Mouse (Mus musculus): ENCODE results near the gene Dmrtc2. TPM values are rescaled to one million over a fixed set of nuclear protein-coding genes. Genes with fewer than 3 reads are reported as not detected.
A peak's percentile ranks its signal among the peaks of the same experiment; 100 is the strongest.
"Not testable (repeated sequence)": the region's sequence is repeated elsewhere in the genome, so short reads cannot be mapped to it uniquely, and the experiment has no call there.

Gene Dmrtc2
- total and polyA plus RNA-seq, 3 experiments = not detected

DNA sequence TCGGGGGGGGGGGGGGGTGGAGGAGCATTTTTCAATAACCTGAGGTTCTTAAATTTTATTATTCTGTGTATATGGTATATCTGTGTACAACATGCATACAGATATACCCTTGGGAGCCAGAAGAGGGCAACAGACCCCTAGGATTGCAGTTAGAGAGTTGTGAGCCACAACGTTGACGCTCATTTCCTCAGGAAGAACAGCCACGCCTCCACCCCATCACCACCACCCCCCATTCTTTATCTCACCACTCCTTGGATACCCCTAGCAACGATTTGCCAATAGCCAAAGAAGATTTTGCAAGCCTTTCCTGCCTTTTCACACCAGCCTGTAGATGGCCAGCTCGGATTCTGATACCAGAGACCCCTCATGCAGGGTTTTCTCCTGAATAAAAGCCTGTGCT is 24.1 kb upstream of the Dmrtc2 start (continued):
- TF ChIP-seq HCFC1 (IDR thresholded peaks at IDR 0.05; ENCODE audit: low read depth, low read length) (peak; percentile 52; the same call in 1 of the 2 replicates), ELF1 (IDR thresholded peaks at IDR 0.05; ENCODE audit: low read depth, low read length) (no peak), CTCF (IDR thresholded peaks at IDR 0.05 in 2 of 3, conservative IDR thresholded peaks at IDR 0.05 in 1 of 3; ENCODE audit: control insufficient read depth in 1 of 3, insufficient read depth in 1 of 3, low read depth in 2 of 3, low read length in 3 of 3, poor library complexity in 1 of 3, severe bottlenecking in 1 of 3) (peak; percentile 50 to 78 (median 58)), CHD1 (IDR thresholded peaks at IDR 0.05; ENCODE audit: low read depth, low read length) (no peak), UBTF (IDR thresholded peaks at IDR 0.05; ENCODE audit: borderline replicate concordance, insufficient read depth, low read depth, low read length) (no peak), MYB (IDR thresholded peaks at IDR 0.05; ENCODE audit: low read depth, low read length) (no peak), POLR2AphosphoS2 (IDR thresholded peaks at IDR 0.05; ENCODE audit: low read length) (no peak), ZC3H11A (IDR thresholded peaks at IDR 0.05; ENCODE audit: low read depth, low read length) (peak; percentile 79)

DNA sequence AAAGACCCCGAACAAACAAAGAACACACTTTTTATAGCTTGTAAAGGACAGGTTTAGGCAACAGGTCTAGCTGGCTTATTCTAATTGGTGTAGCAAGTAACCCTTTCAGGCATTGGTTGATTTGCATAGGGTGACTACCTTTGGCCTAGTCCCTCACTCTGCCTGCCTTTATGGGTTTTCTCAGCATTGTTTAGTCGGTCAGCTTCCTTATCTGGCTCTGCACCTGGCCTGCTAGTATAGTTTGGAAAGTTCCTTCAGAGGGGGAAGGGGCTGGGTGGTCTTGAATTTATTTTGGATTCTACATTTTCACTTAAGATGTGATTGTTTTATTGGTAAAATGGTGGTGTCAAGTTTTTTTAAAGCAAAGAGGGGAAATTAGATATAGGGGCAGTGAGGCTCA is 23.3 kb upstream of the Dmrtc2 start:
- H3K9ac ChIP-seq (ENCODE audit: control insufficient read depth, low read depth, low read length, poor library complexity, severe bottlenecking); H3K27me3 ChIP-seq (ENCODE audit: control insufficient read depth in 1 of 2, insufficient read depth in 2 of 2, low read length in 2 of 2); H3K27ac ChIP-seq (ENCODE audit: control insufficient read depth, low read depth, low read length); H3K79me2 ChIP-seq (ENCODE audit: control insufficient read depth, insufficient read depth, low read length, poor library complexity); H3K4me3 ChIP-seq (ENCODE audit: control insufficient read depth in 1 of 2, insufficient read depth in 1 of 2, low read depth in 2 of 2, low read length in 2 of 2); H3K9me3 ChIP-seq (replicated peaks; ENCODE audit: insufficient read depth, low read length): not testable (repeated sequence)
- peak; percentile 48 for TF ChIP-seq TAL1 (IDR thresholded peaks at IDR 0.05; ENCODE audit: low read length)
- DNase-seq (ENCODE audit: low read depth, low spot score) = peak; percentile 21
- Histone ChIP-seq H3K36me3 (ENCODE audit: control insufficient read depth in 1 of 2, insufficient read depth in 2 of 2, low read length in 2 of 2) (peaks cover 0 to 15% of the 10 kb centered on the region in 2 experiments; a peak in 2 of 4 replicates), H3K4me1 (ENCODE audit: control insufficient read depth in 1 of 2, insufficient read depth in 2 of 2, low read length in 2 of 2) (peaks cover 5 to 18% of the 10 kb centered on the region in 2 experiments)

DNA sequence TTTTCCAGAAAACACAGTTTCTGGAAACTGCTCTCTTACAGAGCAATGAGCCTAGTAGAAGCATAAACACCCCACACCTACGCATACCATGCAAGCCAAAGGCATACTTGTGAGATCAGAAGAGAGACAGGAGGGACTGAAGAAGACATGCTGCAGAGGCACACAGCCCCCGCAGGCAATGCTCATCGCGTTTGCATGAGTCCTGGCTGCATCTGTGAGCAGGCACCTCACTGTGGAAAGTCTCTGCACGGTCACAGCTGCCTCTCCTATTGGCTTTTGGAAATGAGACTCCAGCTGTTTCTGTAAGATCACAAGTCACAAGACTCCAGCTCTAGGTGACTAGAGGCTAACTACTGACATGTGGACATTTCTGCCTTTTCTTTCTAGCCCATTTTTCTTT is 19.7 kb upstream of the Dmrtc2 start:
- peak overlapping the region; percentile 75 for H3K27ac ChIP-seq (ENCODE audit: control insufficient read depth, low read depth, low read length)
- peaks cover 0 to 22% of the 10 kb centered on the region in 2 experiments; a peak in 2 of 4 replicates for H3K36me3 ChIP-seq (ENCODE audit: control insufficient read depth in 1 of 2, insufficient read depth in 2 of 2, low read length in 2 of 2)
- H3K27me3 ChIP-seq (ENCODE audit: control insufficient read depth in 1 of 2, insufficient read depth in 2 of 2, low read length in 2 of 2) = no peaks in the 10 kb centered on the region
- H3K9me3 ChIP-seq (replicated peaks; ENCODE audit: insufficient read depth, low read length) = no peaks in the 10 kb centered on the region
- H3K4me3 ChIP-seq (ENCODE audit: control insufficient read depth in 1 of 2, insufficient read depth in 1 of 2, low read depth in 2 of 2, low read length in 2 of 2) = peak overlapping the region; percentile 4 to 40; a peak in 3 of 4 replicates
- H3K79me2 ChIP-seq (ENCODE audit: control insufficient read depth, insufficient read depth, low read length, poor library complexity) = no peaks in the 10 kb centered on the region; the same call in 1 of the 2 replicates
- peak; percentile 76 for DNase-seq (ENCODE audit: low read depth, low spot score)
- TF ChIP-seq ZMIZ1 (IDR thresholded peaks at IDR 0.05; ENCODE audit: low read depth, low read length) = no peak
- no peak for TF ChIP-seq KAT2A (conservative IDR thresholded peaks at IDR 0.05; ENCODE audit: low read depth, low read length)
- no peak for TF ChIP-seq MAFK (IDR thresholded peaks at IDR 0.05; ENCODE audit: borderline replicate concordance, low read depth, low read length)
- peak; percentile 69 for TF ChIP-seq MAX (IDR thresholded peaks at IDR 0.05; ENCODE audit: low read length)
- peak; percentile 34; the same call in 1 of the 2 replicates for TF ChIP-seq ETS1 (IDR thresholded peaks at IDR 0.05; ENCODE audit: low read depth, low read length)
- TF ChIP-seq POLR2A (IDR thresholded peaks at IDR 0.05; ENCODE audit: control insufficient read depth in 1 of 2, insufficient read depth in 1 of 2, low read depth in 1 of 2, low read length in 2 of 2, poor library complexity in 1 of 2) = 0 out of 4 replicates have a peak, but pooled peaks of 1 of the 2 experiments have one; percentile 32
- TF ChIP-seq TBP (IDR thresholded peaks at IDR 0.05; ENCODE audit: low read depth, low read length) = 0 out of 2 replicates have a peak, but pooled peaks have one; percentile 29
- TF ChIP-seq MEF2A (IDR thresholded peaks at IDR 0.05; ENCODE audit: extremely low read depth, insufficient replicate concordance, low read depth, low read length, poor library complexity, severe bottlenecking) = no peak
- TF ChIP-seq USF1 (IDR thresholded peaks at IDR 0.05; ENCODE audit: low read depth, low read length) = no peak
- TF ChIP-seq SIN3A (IDR thresholded peaks at IDR 0.05; ENCODE audit: low read length) = no peak
- no peak for TF ChIP-seq TCF12 (IDR thresholded peaks at IDR 0.05; ENCODE audit: low read depth, low read length)
- TF ChIP-seq NRF1 (IDR thresholded peaks at IDR 0.05; ENCODE audit: insufficient read depth, low read depth, low read length, poor library complexity, severe bottlenecking) = no peak
- H3K4me1 ChIP-seq (ENCODE audit: control insufficient read depth in 1 of 2, insufficient read depth in 2 of 2, low read length in 2 of 2) = peaks cover 7 to 28% of the 10 kb centered on the region in 2 experiments
- peak overlapping the region; percentile 53 for H3K9ac ChIP-seq (ENCODE audit: control insufficient read depth, low read depth, low read length, poor library complexity, severe bottlenecking)

All from MEL (cell line).